Mouse (Mus musculus): ENCODE measurements around the gene Slc35e3. TPM values are rescaled to one million over a fixed set of nuclear protein-coding genes. Genes with fewer than 3 reads are reported as not detected.
"Not testable (repeated sequence)": the region's sequence is repeated elsewhere in the genome, so short reads cannot be mapped to it uniquely, and the experiment has no call there.

Slc35e3 gene
- polyA plus RNA-seq, 1 experiment = 19.1 TPM

DNA sequence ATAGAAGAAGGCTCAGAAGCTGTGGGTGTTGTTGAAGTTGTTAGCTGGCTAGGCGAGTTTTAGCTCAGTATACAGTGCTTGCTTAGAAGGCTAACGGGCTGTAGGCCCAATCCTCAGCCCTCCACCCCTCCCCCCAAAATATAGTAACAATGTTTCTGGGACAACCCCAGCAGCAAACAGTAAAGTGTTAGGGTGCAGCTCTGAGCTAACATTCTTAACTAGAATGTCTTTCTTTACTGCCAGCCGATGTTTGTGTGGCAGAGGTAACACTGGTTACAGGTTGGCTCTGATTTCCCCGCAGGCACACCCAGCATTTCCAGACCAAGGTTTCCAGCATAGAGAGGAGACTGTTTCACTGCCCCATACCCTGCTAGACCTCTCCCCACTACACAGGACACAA lies 2.2 kb downstream of the Slc35e3 start:
- 74% methylated on average over 4 of the region's 4 CpGs for WGBS
- DNase-seq = no peak
- peaks cover 3% of the 10 kb centered on the region for H3K4me1 ChIP-seq (ENCODE audit: control insufficient read depth, insufficient read depth, low read length)
- no peak overlapping the region for H3K4me3 ChIP-seq (replicated peaks; ENCODE audit: extremely low read depth, low read depth, low read length)
- no peak for TF ChIP-seq CTCF (IDR thresholded peaks at IDR 0.05; ENCODE audit: insufficient read depth, low read length)
- TF ChIP-seq POLR2A (IDR thresholded peaks at IDR 0.05; ENCODE audit: borderline replicate concordance, extremely low read depth, low read depth, low read length) = no peak

GRCm38 (mm10) chr10:117743182-117743581 lies 3.0 kb downstream of the Slc35e3 start:
- DNase-seq = no peak
- H3K4me1 ChIP-seq (ENCODE audit: control insufficient read depth, insufficient read depth, low read length) = peaks cover 3% of the 10 kb centered on the region
- WGBS = 79% methylated on average over 2 of the region's 2 CpGs
- H3K4me3 ChIP-seq (replicated peaks; ENCODE audit: extremely low read depth, low read depth, low read length) = no peak overlapping the region
- no peak for TF ChIP-seq CTCF (IDR thresholded peaks at IDR 0.05; ENCODE audit: insufficient read depth, low read length)
- no peak for TF ChIP-seq POLR2A (IDR thresholded peaks at IDR 0.05; ENCODE audit: borderline replicate concordance, extremely low read depth, low read depth, low read length)

DNA sequence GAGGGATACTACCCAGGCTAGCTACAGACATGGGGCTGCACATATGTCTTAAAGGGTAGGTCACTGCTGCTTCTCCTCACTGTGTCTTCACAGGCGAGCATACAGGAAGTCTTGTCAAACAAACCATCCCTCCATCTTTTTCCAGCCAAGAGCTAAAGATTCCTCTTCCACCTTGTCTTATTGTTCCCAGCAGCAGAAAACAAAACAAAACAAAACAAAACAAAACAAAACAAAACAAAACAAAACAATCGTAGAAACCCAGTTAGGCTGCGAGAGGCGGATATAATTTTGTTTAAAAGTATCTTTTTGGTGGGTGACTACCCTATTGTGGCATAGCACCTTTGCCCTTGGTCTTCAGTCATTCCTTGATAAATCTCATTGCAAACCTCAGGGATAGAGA lies 3.5 kb downstream of the Slc35e3 start:
- no peak for DNase-seq
- WGBS = 84% methylated on average over 4 of the region's 4 CpGs
- no peak overlapping the region for H3K4me3 ChIP-seq (replicated peaks; ENCODE audit: extremely low read depth, low read depth, low read length)
- TF ChIP-seq POLR2A (IDR thresholded peaks at IDR 0.05; ENCODE audit: borderline replicate concordance, extremely low read depth, low read depth, low read length) = no peak
- no peak for TF ChIP-seq CTCF (IDR thresholded peaks at IDR 0.05; ENCODE audit: insufficient read depth, low read length)
- H3K4me1 ChIP-seq (ENCODE audit: control insufficient read depth, insufficient read depth, low read length) = peaks cover 3% of the 10 kb centered on the region

DNA sequence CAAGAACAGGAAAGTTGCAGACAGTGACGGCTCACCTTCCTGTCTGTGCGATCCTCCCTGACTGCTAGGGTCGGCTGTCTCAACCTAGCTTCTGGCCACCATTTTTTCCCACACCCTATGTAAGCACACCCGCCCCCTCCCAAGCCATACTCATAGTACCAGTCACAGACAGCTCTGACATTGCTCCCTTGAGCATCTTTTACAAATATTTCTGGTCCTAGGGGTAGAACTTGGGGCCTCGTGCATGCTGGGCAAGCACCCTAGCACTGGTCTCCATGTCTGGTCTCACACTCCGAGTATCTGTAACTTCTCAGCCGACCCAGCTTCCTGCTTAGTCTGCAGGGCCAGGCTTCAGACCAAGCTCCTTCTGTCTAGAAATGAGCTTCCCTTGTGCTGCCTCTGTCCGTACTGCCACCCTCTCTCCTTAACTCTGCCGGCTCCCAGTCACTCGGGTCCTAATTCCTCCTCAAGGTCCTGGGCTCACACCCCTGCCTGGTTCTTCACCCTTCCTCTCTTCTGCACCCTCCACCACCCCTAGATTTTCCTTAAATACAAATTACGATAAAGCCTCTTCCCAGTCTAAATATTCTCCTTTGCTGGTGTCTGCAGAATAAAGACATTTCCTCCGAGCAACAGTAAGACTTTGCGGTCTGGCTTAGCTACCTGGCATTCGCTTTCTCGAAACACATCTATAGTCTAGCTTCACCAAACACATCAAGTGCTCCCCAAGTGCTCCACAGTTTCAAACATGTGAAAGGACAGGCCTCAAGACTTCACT lies 4.3 kb downstream of the Slc35e3 start:
- TF ChIP-seq CTCF (IDR thresholded peaks at IDR 0.05; ENCODE audit: insufficient read depth, low read length) (no peak), POLR2A (IDR thresholded peaks at IDR 0.05; ENCODE audit: borderline replicate concordance, extremely low read depth, low read depth, low read length) (no peak)
- H3K4me1 ChIP-seq (ENCODE audit: control insufficient read depth, insufficient read depth, low read length) = peaks cover 3% of the 10 kb centered on the region
- H3K4me3 ChIP-seq (replicated peaks; ENCODE audit: extremely low read depth, low read depth, low read length) = no peak overlapping the region
- DNase-seq = no peak
- WGBS = 83% methylated on average over 15 of the region's 15 CpGs

DNA sequence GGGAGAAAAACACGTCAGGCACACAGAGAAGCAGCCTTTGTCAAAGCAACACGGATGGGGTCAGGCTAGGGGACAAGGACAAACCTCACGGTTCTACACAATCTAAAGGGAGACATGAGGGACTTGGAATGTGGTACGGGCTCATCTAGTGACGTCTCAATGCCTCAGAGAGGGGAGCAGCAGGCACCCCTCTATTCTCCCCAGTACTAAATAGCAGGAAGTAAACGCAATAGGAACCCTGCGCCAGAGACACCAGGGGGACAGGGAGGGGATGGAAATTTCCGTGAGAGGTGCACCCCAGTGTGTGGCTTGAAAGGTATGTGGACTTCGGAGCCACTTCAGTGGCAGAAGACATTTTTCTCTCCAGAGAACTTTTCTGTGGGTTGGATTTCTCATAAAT lies 5.2 kb downstream of the Slc35e3 start:
- WGBS = 81% methylated on average over 9 of the region's 9 CpGs
- Histone ChIP-seq H3K4me3 (replicated peaks; ENCODE audit: extremely low read depth, low read depth, low read length) (no peak overlapping the region), H3K4me1 (ENCODE audit: control insufficient read depth, insufficient read depth, low read length) (peaks cover 3% of the 10 kb centered on the region)
- DNase-seq = no peak
- TF ChIP-seq POLR2A (IDR thresholded peaks at IDR 0.05; ENCODE audit: borderline replicate concordance, extremely low read depth, low read depth, low read length) = no peak
- TF ChIP-seq CTCF (IDR thresholded peaks at IDR 0.05; ENCODE audit: insufficient read depth, low read length) = no peak

DNA sequence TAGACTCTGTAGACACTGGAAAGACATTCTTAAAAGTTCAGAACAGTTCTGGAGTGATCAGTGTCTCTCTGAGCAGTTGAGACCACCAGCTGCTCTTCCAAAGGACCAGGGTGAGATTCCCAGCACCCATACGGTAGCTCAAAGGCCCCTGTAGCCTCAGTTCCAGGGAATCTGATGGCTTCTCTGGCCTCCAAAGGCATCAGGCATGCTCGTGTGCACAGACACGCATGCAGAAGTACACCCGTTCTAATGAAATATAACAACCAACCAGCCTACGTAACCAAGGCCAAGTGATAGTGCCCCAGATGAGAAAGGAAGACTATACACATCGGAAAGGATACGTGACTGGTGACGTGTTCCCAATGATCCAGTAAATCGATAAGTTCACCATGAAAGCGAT lies 6.0 kb downstream of the Slc35e3 start:
- TF ChIP-seq CTCF (IDR thresholded peaks at IDR 0.05; ENCODE audit: insufficient read depth, low read length) (no peak), POLR2A (IDR thresholded peaks at IDR 0.05; ENCODE audit: borderline replicate concordance, extremely low read depth, low read depth, low read length) (no peak)
- DNase-seq = no peak
- Histone ChIP-seq H3K4me1 (ENCODE audit: control insufficient read depth, insufficient read depth, low read length) (peaks cover under 1% of the 10 kb centered on the region; the same call in 1 of the 2 replicates), H3K4me3 (replicated peaks; ENCODE audit: extremely low read depth, low read depth, low read length) (no peak overlapping the region)
- WGBS = 96% methylated on average over 10 of the region's 10 CpGs

GRCm38 (mm10) chr10:117739648-117739948 lies 6.6 kb downstream of the Slc35e3 start:
- TF ChIP-seq POLR2A (IDR thresholded peaks at IDR 0.05; ENCODE audit: borderline replicate concordance, extremely low read depth, low read depth, low read length) = no peak
- no peak for TF ChIP-seq CTCF (IDR thresholded peaks at IDR 0.05; ENCODE audit: insufficient read depth, low read length)
- no peak for DNase-seq
- no peaks in the 10 kb centered on the region for H3K4me1 ChIP-seq (ENCODE audit: control insufficient read depth, insufficient read depth, low read length)
- H3K4me3 ChIP-seq (replicated peaks; ENCODE audit: extremely low read depth, low read depth, low read length) = no peak overlapping the region
- 92% methylated on average over 6 of the region's 6 CpGs for WGBS

GRCm38 (mm10) chr10:117738928-117739647 lies 7.1 kb downstream of the Slc35e3 start:
- no peaks in the 10 kb centered on the region for H3K4me1 ChIP-seq (ENCODE audit: control insufficient read depth, insufficient read depth, low read length)
- DNase-seq = no peak
- H3K4me3 ChIP-seq (replicated peaks; ENCODE audit: extremely low read depth, low read depth, low read length) = no peak overlapping the region
- TF ChIP-seq POLR2A (IDR thresholded peaks at IDR 0.05; ENCODE audit: borderline replicate concordance, extremely low read depth, low read depth, low read length) (no peak), CTCF (IDR thresholded peaks at IDR 0.05; ENCODE audit: insufficient read depth, low read length) (no peak)
- 92% methylated on average over 15 of the region's 15 CpGs for WGBS

DNA sequence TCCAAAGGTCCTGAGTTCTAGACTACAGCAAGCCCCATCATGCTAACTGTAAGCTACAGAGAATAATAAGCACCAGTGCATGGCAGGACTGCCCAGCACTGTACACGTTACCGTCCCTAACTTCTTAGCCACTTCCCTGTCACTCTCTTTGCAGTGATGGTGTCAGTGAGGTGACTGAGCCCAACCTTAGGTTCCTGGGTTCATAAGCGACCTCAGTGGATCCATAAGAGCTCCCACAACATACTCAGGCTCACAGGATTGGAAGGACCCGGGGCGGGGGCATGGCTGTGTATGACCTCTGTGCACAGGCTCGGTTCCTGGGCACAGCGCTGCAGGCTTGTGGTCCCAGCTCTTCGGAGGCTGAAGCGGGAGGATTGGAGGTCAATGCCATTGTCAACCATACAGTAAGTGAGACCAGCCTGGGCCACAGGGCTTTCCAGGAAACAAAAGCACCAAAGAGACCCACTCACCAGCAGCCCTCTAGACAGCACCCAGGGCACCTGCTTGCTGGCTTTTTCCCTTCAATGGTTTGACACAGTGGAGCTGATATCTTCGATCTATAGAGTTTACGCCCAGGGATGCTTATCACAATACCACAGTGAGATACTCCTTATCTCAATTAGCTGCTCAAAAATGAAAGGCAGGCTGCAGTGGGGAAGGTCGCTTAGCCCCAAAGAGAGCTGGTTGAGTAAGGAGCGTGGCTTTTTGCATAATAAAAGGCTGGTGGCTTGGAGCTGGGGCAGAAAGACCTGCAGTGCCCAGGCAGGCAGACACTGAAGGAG lies 7.8 kb downstream of the Slc35e3 start:
- DNase-seq = no peak
- 88% methylated on average over 13 of the region's 13 CpGs for WGBS
- TF ChIP-seq POLR2A (IDR thresholded peaks at IDR 0.05; ENCODE audit: borderline replicate concordance, extremely low read depth, low read depth, low read length) (no peak), CTCF (IDR thresholded peaks at IDR 0.05; ENCODE audit: insufficient read depth, low read length) (no peak)
- Histone ChIP-seq H3K4me3 (replicated peaks; ENCODE audit: extremely low read depth, low read depth, low read length) (no peak overlapping the region), H3K4me1 (ENCODE audit: control insufficient read depth, insufficient read depth, low read length) (no peaks in the 10 kb centered on the region)

DNA sequence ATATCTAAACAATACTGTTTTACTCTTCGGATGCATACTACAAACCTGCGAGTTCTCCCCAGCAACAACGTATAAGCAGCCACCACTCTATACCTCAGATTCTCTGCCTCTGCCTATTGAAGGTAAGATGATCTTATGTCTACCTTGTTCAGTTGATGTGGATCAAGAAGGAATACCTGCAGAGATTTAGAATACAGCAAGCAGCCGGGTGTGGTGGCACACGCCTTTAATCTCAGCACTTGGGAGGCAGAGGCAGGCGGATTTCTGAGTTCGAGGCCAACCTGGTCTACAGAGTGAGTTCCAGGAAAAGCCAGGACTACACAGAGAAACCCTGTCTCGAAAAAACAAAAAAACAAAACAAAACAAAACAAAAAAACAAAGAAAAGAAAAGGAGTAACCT lies 8.7 kb downstream of the Slc35e3 start:
- not testable (repeated sequence) for H3K4me1 ChIP-seq (ENCODE audit: control insufficient read depth, insufficient read depth, low read length); DNase-seq; H3K4me3 ChIP-seq (replicated peaks; ENCODE audit: extremely low read depth, low read depth, low read length)
- WGBS = 93% methylated on average over 8 of the region's 8 CpGs
